Mouse (Mus musculus) MEL (cell line): ENCODE measurements around the gene Sun2.

Experiments
- CHD2 ChIP-seq: IDR thresholded peaks from 2 replicates; pipeline ENCODE4 v1.6.1; 2011; ENCODE audit warnings: low read length, improper control_type of control experiment
- CTCF ChIP-seq, 3 experiments: IDR thresholded peaks in 2 of 3; conservative IDR thresholded peaks in 1 of 3; 2 replicates each; pipeline ENCODE4 v1.5.1; 2011 to 2012; ENCODE audit warnings: low read length in 3 of 3, low read depth in 2 of 3, mild to moderate bottlenecking in 2 of 3, improper control_type of control experiment in 1 of 3, inconsistent platforms in 1 of 3, mixed read lengths in 1 of 3, moderate library complexity in 1 of 3; ENCODE audit not compliant: control insufficient read depth in 1 of 3, insufficient read depth in 1 of 3, poor library complexity in 1 of 3, severe bottlenecking in 1 of 3
- EP300 ChIP-seq, 2 experiments: IDR thresholded peaks; 2 replicates each; pipeline ENCODE4 v1.6.1; 2011; ENCODE audit warnings: improper control_type of control experiment in 2 of 2, low read length in 2 of 2, low read depth in 1 of 2, mild to moderate bottlenecking in 1 of 2
- MXI1 ChIP-seq: IDR thresholded peaks from 2 replicates; pipeline ENCODE4 v1.6.1; 2011; ENCODE audit warnings: mild to moderate bottlenecking, low read depth, low read length, improper control_type of control experiment
- RAD21 ChIP-seq: IDR thresholded peaks from 2 replicates; pipeline ENCODE4 v1.6.1; 2011; ENCODE audit warnings: mild to moderate bottlenecking, low read depth, low read length, improper control_type of control experiment

DNA sequence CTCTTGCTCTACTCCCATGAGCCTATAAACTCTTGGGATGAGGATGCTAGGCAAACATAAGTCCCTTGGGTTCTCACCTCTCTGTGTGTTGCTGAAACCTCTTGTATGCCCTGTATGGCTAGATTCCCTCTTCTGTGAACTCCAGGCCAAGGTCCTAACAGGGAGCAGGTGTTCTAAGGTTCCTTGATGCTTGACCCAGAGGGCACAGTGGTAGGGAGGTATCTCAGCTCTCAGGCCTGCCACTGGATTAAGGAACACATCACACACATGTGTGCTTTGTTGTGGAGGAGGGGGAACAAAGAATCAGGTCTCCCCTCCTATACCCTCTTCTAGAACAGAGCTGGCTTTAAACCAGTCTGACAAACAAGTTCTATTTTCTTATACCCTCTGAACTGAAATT lies 35.4 kb upstream of the Sun2 start, which contains the start of gene Dnal4:
- TF ChIP-seq RAD21 (no peak), MXI1 (no peak), CHD2 (no peak), EP300 (IDR thresholded peaks at IDR 0.05; ENCODE audit: low read depth in 1 of 2, low read length in 2 of 2) (no peak), CTCF (IDR thresholded peaks at IDR 0.05 in 2 of 3, conservative IDR thresholded peaks at IDR 0.05 in 1 of 3; ENCODE audit: control insufficient read depth in 1 of 3, insufficient read depth in 1 of 3, low read depth in 2 of 3, low read length in 3 of 3, poor library complexity in 1 of 3, severe bottlenecking in 1 of 3) (no peak)
